ENCODE assay signal across 9 mouse cellular contexts in genomic region chr17:31119429-31119828, GRCm38 (mm10). TPM values are rescaled to one million over a fixed set of nuclear protein-coding genes. Genes with fewer than 3 reads are reported as not detected.
A peak's percentile ranks its signal among the peaks of the same experiment; 100 is the strongest.
DNase-seq lines count a peak whose midpoint lies in the region; ATAC-seq and TF ChIP-seq lines count a peak whose summit lies in the region.
"Had no signal": no experiment of that assay in that cellular context is flagged by ENCODE, and none has a peak within 500 bp of the region (broad histone marks: within the 10 kb centered on the region; RNA-seq: fewer than 3 reads in every experiment).

No protein-coding gene starts in this region.

- no peaks in the 10 kb centered on the region for H3K27me3 ChIP-seq in embryonic facial prominence, embryonic 12.5 days
- no peaks in the 10 kb centered on the region for H3K27me3 ChIP-seq in kidney, embryonic 16.5 days (ENCODE audit: insufficient read depth, low read length)
- H3K27me3 ChIP-seq in liver, embryonic 11.5 days (replicated peaks; ENCODE audit: control insufficient read depth, insufficient read depth, low read length), result no peaks in the 10 kb centered on the region
- H3K27me3 ChIP-seq in stomach, postnatal 0 days (ENCODE audit: control insufficient read depth, insufficient read depth, low read length), result no peaks in the 10 kb centered on the region
- H3K27me3 ChIP-seq: embryonic facial prominence, embryonic 13.5 days had no signal

- WGBS in embryonic facial prominence, embryonic 12.5 days, result 6% methylated on average over 7 of the region's 7 CpGs
- WGBS in kidney, embryonic 16.5 days, result 5% methylated on average over 7 of the region's 7 CpGs
- WGBS in liver, embryonic 11.5 days, result 7% methylated on average over 7 of the region's 7 CpGs
- WGBS in stomach, postnatal 0 days, result 7% methylated on average over 7 of the region's 7 CpGs

- peak; percentile 97 for TF ChIP-seq CTCF in stomach, postnatal 0 days (IDR thresholded peaks at IDR 0.05; ENCODE audit: low read depth)

- H3K27ac ChIP-seq in embryonic facial prominence, embryonic 12.5 days, result no peak overlapping the region
- no peak overlapping the region for H3K27ac ChIP-seq in kidney, embryonic 16.5 days (ENCODE audit: low read length)
- H3K27ac ChIP-seq in liver, embryonic 11.5 days (ENCODE audit: low read depth, low read length), result no peak overlapping the region
- no peak overlapping the region for H3K27ac ChIP-seq in stomach, postnatal 0 days (replicated peaks)
- H3K27ac ChIP-seq: embryonic facial prominence, embryonic 13.5 days had no signal

- H3K9me3 ChIP-seq in embryonic facial prominence, embryonic 12.5 days, result no peaks in the 10 kb centered on the region
- peaks cover 6% of the 10 kb centered on the region; the same call in 1 of the 2 replicates for H3K9me3 ChIP-seq in kidney, embryonic 16.5 days (ENCODE audit: low read length)
- H3K9me3 ChIP-seq in liver, embryonic 11.5 days (ENCODE audit: control insufficient read depth, low read length), result no peaks in the 10 kb centered on the region
- H3K9me3 ChIP-seq in stomach, postnatal 0 days (ENCODE audit: control insufficient read depth, low read length), result no peaks in the 10 kb centered on the region

- no peak overlapping the region for H3K9ac ChIP-seq in embryonic facial prominence, embryonic 12.5 days
- H3K9ac ChIP-seq in kidney, embryonic 16.5 days (replicated peaks; ENCODE audit: low read length), result no peak overlapping the region
- H3K9ac ChIP-seq in liver, embryonic 11.5 days (ENCODE audit: low read depth, low read length), result no peak overlapping the region
- H3K9ac ChIP-seq in stomach, postnatal 0 days (ENCODE audit: low read length), result no peak overlapping the region
- H3K9ac ChIP-seq: embryonic facial prominence, embryonic 13.5 days had no signal

- peak; percentile 66; the same call in 1 of the 2 replicates for ATAC-seq in embryonic facial prominence, embryonic 12.5 days (ENCODE audit: insufficient number of reproducible peaks, insufficient read depth, low FRiP score, low TSS enrichment)
- ATAC-seq in kidney, embryonic 16.5 days (ENCODE audit: low FRiP score, low TSS enrichment), result peak; percentile 53; the same call in 1 of the 2 replicates
- peak; percentile 57; the same call in 1 of the 2 replicates for ATAC-seq in liver, embryonic 11.5 days (replicated peaks; ENCODE audit: low FRiP score)
- peak; percentile 50; the same call in 1 of the 2 replicates for ATAC-seq in stomach, postnatal 0 days (ENCODE audit: low FRiP score, low TSS enrichment)

- peak; percentile 82 for DNase-seq in CD4-positive helper T cell, adult 2 months (ENCODE audit: low read depth, low spot score)
- DNase-seq in adrenal gland, postnatal 36 days, result peak; percentile 79 to 83
- DNase-seq in heart, adult 8-10 months (ENCODE audit: low spot score), result peak; percentile 72
- peak; percentile 74 for DNase-seq in liver, embryonic 11.5 days (ENCODE audit: low spot score)
- DNase-seq in natural killer cell, adult 2 months (ENCODE audit: low spot score in 2 of 2), result peak; percentile 67 to 80
- peak; percentile 81 for DNase-seq in stomach, postnatal 0 days (ENCODE audit: low spot score)

- 0 out of 2 replicates have a peak, but pooled peaks cover 2% of the 10 kb centered on the region for H3K4me1 ChIP-seq in embryonic facial prominence, embryonic 12.5 days
- no peaks in the 10 kb centered on the region for H3K4me1 ChIP-seq in kidney, embryonic 16.5 days (ENCODE audit: insufficient read depth, low read length)
- H3K4me1 ChIP-seq in liver, embryonic 11.5 days (replicated peaks; ENCODE audit: control insufficient read depth, insufficient read depth, low read length), result 0 out of 2 replicates have a peak, but pooled peaks cover 3% of the 10 kb centered on the region
- H3K4me1 ChIP-seq in stomach, postnatal 0 days (replicated peaks; ENCODE audit: control insufficient read depth, insufficient read depth), result no peaks in the 10 kb centered on the region

- no peak overlapping the region for H3K4me2 ChIP-seq in embryonic facial prominence, embryonic 12.5 days (replicated peaks)
- H3K4me2 ChIP-seq in kidney, embryonic 16.5 days (replicated peaks; ENCODE audit: low read depth, low read length), result no peak overlapping the region
- H3K4me2 ChIP-seq in liver, embryonic 11.5 days, result no peak overlapping the region
- H3K4me2 ChIP-seq in stomach, postnatal 0 days (replicated peaks; ENCODE audit: low read depth), result no peak overlapping the region
- H3K4me2 ChIP-seq: embryonic facial prominence, embryonic 13.5 days had no signal

- H3K4me3 ChIP-seq in embryonic facial prominence, embryonic 12.5 days, result no peak overlapping the region
- H3K4me3 ChIP-seq in kidney, embryonic 16.5 days (ENCODE audit: low read length), result no peak overlapping the region
- no peak overlapping the region for H3K4me3 ChIP-seq in liver, embryonic 11.5 days (ENCODE audit: low read depth, low read length)
- H3K4me3 ChIP-seq in stomach, postnatal 0 days (ENCODE audit: low read depth, low read length), result no peak overlapping the region
- H3K4me3 ChIP-seq: embryonic facial prominence, embryonic 13.5 days had no signal

- no peak for TF ChIP-seq EP300 in stomach, postnatal 0 days (optimal IDR thresholded peaks at IDR 0.05)

- H3K36me3 ChIP-seq in embryonic facial prominence, embryonic 12.5 days, result no peaks in the 10 kb centered on the region
- no peaks in the 10 kb centered on the region for H3K36me3 ChIP-seq in kidney, embryonic 16.5 days (ENCODE audit: insufficient read depth, low read length)
- no peaks in the 10 kb centered on the region for H3K36me3 ChIP-seq in liver, embryonic 11.5 days (ENCODE audit: control insufficient read depth, insufficient read depth, low read length)
- H3K36me3 ChIP-seq in stomach, postnatal 0 days (ENCODE audit: control insufficient read depth, insufficient read depth, low read length), result no peaks in the 10 kb centered on the region
- H3K36me3 ChIP-seq: embryonic facial prominence, embryonic 13.5 days had no signal

RNA-seq across cellular contexts. Expression of gene Tff3, which starts 10.0 kb away (rescaled TPM):
- total RNA-seq in adrenal gland, postnatal 36 days (2021), result not detected
- polyA plus RNA-seq in embryonic facial prominence, embryonic 12.5 days (2016; fragmentation: Nextera tagmentation; extraction: Ambion mirVana), result not detected in 2 replicates
- total RNA-seq in heart, adult 8-10 months (2022), result not detected
- polyA plus RNA-seq in kidney, embryonic 16.5 days (2015; fragmentation: Nextera tagmentation; extraction: Ambion mirVana), result 0.36 and 0.41 TPM in 2 replicates
- 2.1 and 2.5 TPM in 2 replicates for polyA plus RNA-seq in liver, embryonic 11.5 days (2014; fragmentation: Nextera tagmentation; extraction: Ambion mirVana)
- 8.3 and 10.5 TPM in 2 replicates for polyA plus RNA-seq in stomach, postnatal 0 days (2015; fragmentation: Nextera tagmentation; extraction: Ambion mirVana)
- polyA plus RNA-seq: embryonic facial prominence, embryonic 13.5 days had no signal

RNA-seq across cellular contexts. Expression of gene Tff2, which starts 24.7 kb away (rescaled TPM):
- not detected for total RNA-seq in adrenal gland, postnatal 36 days (2021)
- polyA plus RNA-seq in embryonic facial prominence, embryonic 12.5 days (2016; fragmentation: Nextera tagmentation; extraction: Ambion mirVana), result not detected in 2 replicates
- not detected for total RNA-seq in heart, adult 8-10 months (2022)
- 2.1 and 2.3 TPM in 2 replicates for polyA plus RNA-seq in kidney, embryonic 16.5 days (2015; fragmentation: Nextera tagmentation; extraction: Ambion mirVana)
- polyA plus RNA-seq in liver, embryonic 11.5 days (2014; fragmentation: Nextera tagmentation; extraction: Ambion mirVana), result not detected in 2 replicates
- 866 and 948 TPM in 2 replicates for polyA plus RNA-seq in stomach, postnatal 0 days (2015; fragmentation: Nextera tagmentation; extraction: Ambion mirVana)
- polyA plus RNA-seq: embryonic facial prominence, embryonic 13.5 days had no signal

RNA-seq across cellular contexts. Expression of gene Tff1, which starts 45.6 kb away (rescaled TPM):
- total RNA-seq in adrenal gland, postnatal 36 days (2021), result not detected
- not detected in 2 replicates for polyA plus RNA-seq in embryonic facial prominence, embryonic 12.5 days (2016; fragmentation: Nextera tagmentation; extraction: Ambion mirVana)
- total RNA-seq in heart, adult 8-10 months (2022), result not detected
- 0.35 TPM in 1 of 2 replicates, not detected in the other for polyA plus RNA-seq in kidney, embryonic 16.5 days (2015; fragmentation: Nextera tagmentation; extraction: Ambion mirVana)
- not detected in 2 replicates for polyA plus RNA-seq in liver, embryonic 11.5 days (2014; fragmentation: Nextera tagmentation; extraction: Ambion mirVana)
- 9,478 and 9,587 TPM in 2 replicates for polyA plus RNA-seq in stomach, postnatal 0 days (2015; fragmentation: Nextera tagmentation; extraction: Ambion mirVana)
- polyA plus RNA-seq: embryonic facial prominence, embryonic 13.5 days had no signal

Comparison
In these comparisons a context has a peak if more than half of its experiments do, and no peak if none do; other contexts are left out.
1. RNA of gene Tff2, which starts 24.7 kb away (polyA plus RNA-seq): 866 to 948 TPM in stomach, postnatal 0 days; 2.1 to 2.3 TPM in kidney, embryonic 16.5 days, not detected in embryonic facial prominence, embryonic 12.5 days and not detected in liver, embryonic 11.5 days; every median in the first group is over 100 times any median in the second.
2. RNA of gene Tff1, which starts 45.6 kb away (polyA plus RNA-seq): 9,478 to 9,587 TPM in stomach, postnatal 0 days; 0.35 TPM in kidney, embryonic 16.5 days, not detected in embryonic facial prominence, embryonic 12.5 days and not detected in liver, embryonic 11.5 days; every median in the first group is over 1,000 times any median in the second.
3. Peak in every context shown above with its lines, with median percentiles within 50 percentile points of each other: DNase-seq and ATAC-seq.